Mouse (Mus musculus) cerebellum, adult 2 months (tissue): ENCODE measurements around the gene Mst1.

Experiments
- CTCF ChIP-seq: fragments of 200-500 bp; IDR thresholded peaks from 2 replicates; pipeline ENCODE4 v1.5.1; 2011; ENCODE audit warnings: low read depth, mild to moderate bottlenecking, control low read depth, low read length, moderate library complexity, borderline replicate concordance; ENCODE audit not compliant: insufficient read depth
- POLR2A ChIP-seq: fragments of 200-500 bp; IDR thresholded peaks from 2 replicates; pipeline ENCODE4 v1.6.1; 2011; ENCODE audit warnings: low read length, control low read depth, borderline replicate concordance; ENCODE audit not compliant: insufficient read depth

DNA sequence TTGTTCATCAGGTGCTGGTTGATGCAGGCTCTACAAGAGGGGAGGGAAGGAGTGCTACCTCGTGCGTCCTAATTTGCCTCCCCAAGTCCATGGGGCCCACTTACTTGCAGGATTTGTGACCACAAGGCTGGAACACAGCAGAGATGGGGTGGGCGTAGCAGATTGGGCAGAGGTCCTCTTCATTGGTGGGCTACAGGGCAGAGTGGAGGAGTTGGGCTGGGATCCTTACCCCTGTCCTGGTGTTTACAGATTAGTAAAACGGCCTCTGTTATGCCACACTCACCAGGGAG, 28.4 kb upstream of the Mst1 start:
- TF ChIP-seq CTCF (no peak), POLR2A (no peak)
